Mouse (Mus musculus): Measurements from ENCODE around the gene Rnf6.
"Not testable (repeated sequence)": the region's sequence is repeated elsewhere in the genome, so short reads cannot be mapped to it uniquely, and the experiment has no call there.

Gene Rnf6

GRCm38 (mm10) chr5:146229869-146230650 is 8.7 kb upstream of the Rnf6 start:
- DNase-seq: peak; percentile 60

- no peak for DNase-seq
Measured at GRCm38 (mm10) chr5:146227496-146227895, 6.1 kb upstream of the Rnf6 start.

GRCm38 (mm10) chr5:146223786-146224185 is 2.4 kb upstream of the Rnf6 start:
- no peak for DNase-seq

- no peak for DNase-seq
Measured at GRCm38 (mm10) chr5:146221722-146222121, 367 bp upstream of the Rnf6 start.

- no peak for DNase-seq
Measured at GRCm38 (mm10) chr5:146220501-146220878, 865 bp downstream of the Rnf6 start.

GRCm38 (mm10) chr5:146205537-146205936 is 15.8 kb downstream of the Rnf6 start:
- no peak for DNase-seq

GRCm38 (mm10) chr5:146203921-146204320 is 17.4 kb downstream of the Rnf6 start:
- DNase-seq: no peak

GRCm38 (mm10) chr5:146200580-146200979 is 20.8 kb downstream of the Rnf6 start:
- no peak for DNase-seq

- no peak for DNase-seq
Measured at GRCm38 (mm10) chr5:146199540-146199939, 21.8 kb downstream of the Rnf6 start.

- no peak for DNase-seq
Measured at GRCm38 (mm10) chr5:146199073-146199472, 22.3 kb downstream of the Rnf6 start.

GRCm38 (mm10) chr5:146193360-146193759 is 28.0 kb downstream of the Rnf6 start:
- peak; percentile 61 for DNase-seq

GRCm38 (mm10) chr5:146190501-146191269 is 30.7 kb downstream of the Rnf6 start:
- DNase-seq: peak; percentile 93

GRCm38 (mm10) chr5:146190093-146190492 is 31.3 kb downstream of the Rnf6 start:
- DNase-seq: no peak

GRCm38 (mm10) chr5:146188712-146189111 is 32.6 kb downstream of the Rnf6 start:
- DNase-seq: peak; percentile 66

- DNase-seq: no peak
Measured at GRCm38 (mm10) chr5:146188144-146188543, 33.2 kb downstream of the Rnf6 start.

GRCm38 (mm10) chr5:146187441-146187840 is 33.9 kb downstream of the Rnf6 start:
- DNase-seq: peak; percentile 87

- not testable (repeated sequence) for DNase-seq
Measured at GRCm38 (mm10) chr5:146185204-146185603, 36.2 kb downstream of the Rnf6 start, which contains the start of gene 1700001J03Rik. Gene 1700001J03Rik (minus strand): TSS chr5:146185304.

GRCm38 (mm10) chr5:146172744-146173143 is 48.6 kb downstream of the Rnf6 start:
- peak; percentile 73 for DNase-seq

- not testable (repeated sequence) for DNase-seq
Measured at GRCm38 (mm10) chr5:146170621-146171020, 50.7 kb downstream of the Rnf6 start, which contains the start of gene Gm6309. Gene Gm6309 (minus strand): TSS chr5:146170721.

GRCm38 (mm10) chr5:146160439-146160838 is 60.9 kb downstream of the Rnf6 start, which contains the start of gene Gm5565:
Gene Gm5565 (minus strand): TSS chr5:146160539.
- DNase-seq: not testable (repeated sequence)
